9 mouse cellular contexts compared by ENCODE assay signal in genomic region chr17:37044651-37045244, GRCm38 (mm10). TPM values are rescaled to one million over a fixed set of nuclear protein-coding genes. Genes with fewer than 3 reads are reported as not detected.
DNase-seq lines count a peak whose midpoint lies in the region; ATAC-seq and TF ChIP-seq lines count a peak whose summit lies in the region.
"Had no signal": no experiment of that assay in that cellular context is flagged by ENCODE, and none has a peak within 500 bp of the region (broad histone marks: within the 10 kb centered on the region; RNA-seq: fewer than 3 reads in every experiment).

No protein-coding gene starts in this region.

- H3K9me3 ChIP-seq in lung, embryonic 14.5 days (ENCODE audit: low read depth, low read length), result no peaks in the 10 kb centered on the region
- no peaks in the 10 kb centered on the region for H3K9me3 ChIP-seq in forebrain, embryonic 16.5 days (ENCODE audit: control insufficient read depth, low read length)
- H3K9me3 ChIP-seq in liver, postnatal 0 days (ENCODE audit: low read length), result no peaks in the 10 kb centered on the region
- no peaks in the 10 kb centered on the region for H3K9me3 ChIP-seq in stomach, embryonic 14.5 days (ENCODE audit: control insufficient read depth, low read depth, low read length)

- H3K4me1 ChIP-seq in lung, embryonic 14.5 days (ENCODE audit: insufficient read depth), result 0 out of 2 replicates have a peak, but pooled peaks cover 6% of the 10 kb centered on the region
- H3K4me1 ChIP-seq in lung, adult 2 months (ENCODE audit: control insufficient read depth, insufficient read depth, low read length), result peaks cover 8% of the 10 kb centered on the region; the same call in 1 of the 2 replicates
- peaks cover 28% of the 10 kb centered on the region for H3K4me1 ChIP-seq in forebrain, embryonic 16.5 days (replicated peaks; ENCODE audit: control insufficient read depth, insufficient read depth, low read length)
- peaks cover 6% of the 10 kb centered on the region for H3K4me1 ChIP-seq in liver, postnatal 0 days (ENCODE audit: insufficient read depth)
- H3K4me1 ChIP-seq in stomach, embryonic 14.5 days (ENCODE audit: control insufficient read depth, insufficient read depth, low read length), result peaks cover 12% of the 10 kb centered on the region

- no peaks in the 10 kb centered on the region; the same call in 1 of the 2 replicates for H3K27me3 ChIP-seq in lung, embryonic 14.5 days (ENCODE audit: insufficient read depth, low read length)
- no peaks in the 10 kb centered on the region for H3K27me3 ChIP-seq in forebrain, embryonic 16.5 days (replicated peaks; ENCODE audit: control insufficient read depth, insufficient read depth, low read length)
- H3K27me3 ChIP-seq in liver, postnatal 0 days (ENCODE audit: insufficient read depth, low read length), result peaks cover 43% of the 10 kb centered on the region
- no peaks in the 10 kb centered on the region for H3K27me3 ChIP-seq in stomach, embryonic 14.5 days (ENCODE audit: control insufficient read depth, insufficient read depth, low read length)

- no peak overlapping the region for H3K27ac ChIP-seq in lung, embryonic 14.5 days (ENCODE audit: low read depth)
- H3K27ac ChIP-seq in forebrain, embryonic 16.5 days (ENCODE audit: low read length), result peak overlapping the region; percentile 94
- peak overlapping the region; percentile 55; the same call in 1 of the 2 replicates for H3K27ac ChIP-seq in liver, postnatal 0 days (ENCODE audit: low read depth)
- H3K27ac ChIP-seq in stomach, embryonic 14.5 days (ENCODE audit: low read length), result no peak overlapping the region

- ATAC-seq in lung, embryonic 14.5 days (ENCODE audit: insufficient read depth), result no peak
- ATAC-seq in forebrain, embryonic 16.5 days, result no peak
- ATAC-seq in liver, postnatal 0 days, result peak; percentile 35
- ATAC-seq in stomach, embryonic 14.5 days (ENCODE audit: insufficient number of reproducible peaks, insufficient read depth, low FRiP score, low read depth), result no peak

- 60% methylated on average over 7 of the region's 7 CpGs for WGBS in lung, embryonic 14.5 days
- 43% methylated on average over 7 of the region's 7 CpGs for WGBS in lung, adult 2 months
- 70% methylated on average over 7 of the region's 7 CpGs for WGBS in forebrain, embryonic 16.5 days
- 38% methylated on average over 7 of the region's 7 CpGs for WGBS in liver, postnatal 0 days (ENCODE audit: insufficient replicate concordance)
- 57% methylated on average over 7 of the region's 7 CpGs for WGBS in stomach, embryonic 14.5 days

- no peak for TF ChIP-seq CTCF in lung, embryonic 14.5 days (IDR thresholded peaks at IDR 0.05; ENCODE audit: low read depth)
- TF ChIP-seq CTCF in lung, adult 2 months (IDR thresholded peaks at IDR 0.05; ENCODE audit: insufficient read depth, low read length), result no peak
- TF ChIP-seq CTCF in liver, postnatal 0 days (IDR thresholded peaks at IDR 0.05; ENCODE audit: low read depth), result no peak

- peak overlapping the region; percentile 79 for H3K4me3 ChIP-seq in lung, embryonic 14.5 days (ENCODE audit: low read depth, low read length)
- H3K4me3 ChIP-seq in lung, adult 2 months (replicated peaks; ENCODE audit: extremely low read depth, low read depth, low read length), result no peak overlapping the region
- H3K4me3 ChIP-seq in forebrain, embryonic 16.5 days (replicated peaks; ENCODE audit: low read length), result peak overlapping the region; percentile 89
- 0 out of 2 replicates have a peak overlapping the region, but pooled peaks have one; percentile 9 for H3K4me3 ChIP-seq in liver, postnatal 0 days (ENCODE audit: low read depth, low read length)
- H3K4me3 ChIP-seq in stomach, embryonic 14.5 days (ENCODE audit: low read depth, low read length), result 0 out of 2 replicates have a peak overlapping the region, but pooled peaks have one; percentile 79

- no peak for TF ChIP-seq POLR2A in lung, adult 2 months (IDR thresholded peaks at IDR 0.05; ENCODE audit: borderline replicate concordance, extremely low read depth, low read depth, low read length)

- peak overlapping the region; percentile 86 for H3K4me2 ChIP-seq in lung, embryonic 14.5 days
- H3K4me2 ChIP-seq in forebrain, embryonic 16.5 days (ENCODE audit: low read length), result peak overlapping the region; percentile 81
- peak overlapping the region; percentile 90 for H3K4me2 ChIP-seq in liver, postnatal 0 days (ENCODE audit: low read depth, low read length)
- peak overlapping the region; percentile 88 for H3K4me2 ChIP-seq in stomach, embryonic 14.5 days (replicated peaks; ENCODE audit: low read depth, low read length)

- TF ChIP-seq EP300 in liver, postnatal 0 days (IDR thresholded peaks at IDR 0.05; ENCODE audit: low read depth), result no peak

- H3K36me3 ChIP-seq in lung, embryonic 14.5 days (ENCODE audit: insufficient read depth), result no peaks in the 10 kb centered on the region
- no peaks in the 10 kb centered on the region for H3K36me3 ChIP-seq in forebrain, embryonic 16.5 days (ENCODE audit: control insufficient read depth, insufficient read depth)
- H3K36me3 ChIP-seq in liver, postnatal 0 days (replicated peaks; ENCODE audit: insufficient read depth, low read length), result no peaks in the 10 kb centered on the region
- no peaks in the 10 kb centered on the region for H3K36me3 ChIP-seq in stomach, embryonic 14.5 days (ENCODE audit: control insufficient read depth, insufficient read depth, low read length)

- H3K9ac ChIP-seq in lung, embryonic 14.5 days, result 0 out of 2 replicates have a peak overlapping the region, but pooled peaks have one; percentile 87
- H3K9ac ChIP-seq in forebrain, embryonic 16.5 days (replicated peaks; ENCODE audit: low read depth, low read length), result peak overlapping the region; percentile 98
- no peak overlapping the region for H3K9ac ChIP-seq in liver, postnatal 0 days (replicated peaks)
- no peak overlapping the region for H3K9ac ChIP-seq in stomach, embryonic 14.5 days (replicated peaks; ENCODE audit: low read depth, low read length)

- no peak for DNase-seq in lung, embryonic 14.5 days
- DNase-seq in lung, adult 2 months, result no peak
- DNase-seq in liver, postnatal 0 days, result no peak
- DNase-seq in cerebellum, adult 8-10 months, result no peak
- DNase-seq in right cerebral cortex, postnatal 36 days (ENCODE audit: low spot score in 2 of 2), result no peak
- no peak for DNase-seq in adrenal gland, postnatal 4 days (ENCODE audit: low spot score in 2 of 2)

RNA-seq across cellular contexts. Expression of gene Gabbr1, which starts 1.0 kb away (rescaled TPM):
- polyA plus RNA-seq in lung, embryonic 14.5 days (2014; fragmentation: Nextera tagmentation; extraction: Ambion mirVana), result 7.0 and 8.8 TPM in 2 replicates
- 38.0 and 46.1 TPM in 2 replicates for polyA plus RNA-seq in lung, adult 2 months (2012; rRNA removed)
- polyA plus RNA-seq in forebrain, embryonic 16.5 days (2015; fragmentation: Nextera tagmentation; extraction: Ambion mirVana), result 46.0 and 58.6 TPM in 2 replicates
- polyA plus RNA-seq in liver, postnatal 0 days (2015; fragmentation: Nextera tagmentation; extraction: Ambion mirVana), result 0.41 and 0.46 TPM in 2 replicates
- 14.2 and 15.8 TPM in 2 replicates for polyA plus RNA-seq in stomach, embryonic 14.5 days (2014; fragmentation: Nextera tagmentation; extraction: Ambion mirVana)
- 10 to 100 TPM; 68.2 TPM for total RNA-seq in adrenal gland, postnatal 4 days (2021)

RNA-seq across cellular contexts. Expression of gene Mog, which starts 21.6 kb away (rescaled TPM):
- 0.11 and 0.13 TPM in 2 replicates for polyA plus RNA-seq in lung, embryonic 14.5 days (2014; fragmentation: Nextera tagmentation; extraction: Ambion mirVana)
- polyA plus RNA-seq in lung, adult 2 months (2012; rRNA removed), result not detected in 2 replicates
- 1.9 and 2.9 TPM in 2 replicates for polyA plus RNA-seq in forebrain, embryonic 16.5 days (2015; fragmentation: Nextera tagmentation; extraction: Ambion mirVana)
- not detected in 2 replicates for polyA plus RNA-seq in liver, postnatal 0 days (2015; fragmentation: Nextera tagmentation; extraction: Ambion mirVana)
- 0.19 and 0.20 TPM in 2 replicates for polyA plus RNA-seq in stomach, embryonic 14.5 days (2014; fragmentation: Nextera tagmentation; extraction: Ambion mirVana)
- not detected for total RNA-seq in adrenal gland, postnatal 4 days (2021)

RNA-seq across cellular contexts. Expression of gene Olfr90, which starts 43.6 kb away (rescaled TPM):
- 0.34 TPM in 1 of 2 replicates, not detected in the other for polyA plus RNA-seq in lung, embryonic 14.5 days (2014; fragmentation: Nextera tagmentation; extraction: Ambion mirVana)
- not detected in 2 replicates for polyA plus RNA-seq in lung, adult 2 months (2012; rRNA removed)
- not detected in 2 replicates for polyA plus RNA-seq in forebrain, embryonic 16.5 days (2015; fragmentation: Nextera tagmentation; extraction: Ambion mirVana)
- polyA plus RNA-seq in liver, postnatal 0 days (2015; fragmentation: Nextera tagmentation; extraction: Ambion mirVana), result not detected in 2 replicates
- not detected in 2 replicates for polyA plus RNA-seq in stomach, embryonic 14.5 days (2014; fragmentation: Nextera tagmentation; extraction: Ambion mirVana)
- under 1 TPM in 1 of 2 experiments, not detected in 1; 0.14 TPM for total RNA-seq in adrenal gland, postnatal 4 days (2021)
- total RNA-seq: left cerebral cortex, postnatal 10 days had no signal

RNA-seq across cellular contexts. Expression of gene Zfp57, which starts 43.8 kb away (rescaled TPM):
- 77.5 and 80.7 TPM in 2 replicates for polyA plus RNA-seq in lung, embryonic 14.5 days (2014; fragmentation: Nextera tagmentation; extraction: Ambion mirVana)
- 12.8 and 21.6 TPM in 2 replicates for polyA plus RNA-seq in lung, adult 2 months (2012; rRNA removed)
- polyA plus RNA-seq in forebrain, embryonic 16.5 days (2015; fragmentation: Nextera tagmentation; extraction: Ambion mirVana), result 351 and 383 TPM in 2 replicates
- polyA plus RNA-seq in liver, postnatal 0 days (2015; fragmentation: Nextera tagmentation; extraction: Ambion mirVana), result 1.4 and 2.3 TPM in 2 replicates
- 77.8 and 82.1 TPM in 2 replicates for polyA plus RNA-seq in stomach, embryonic 14.5 days (2014; fragmentation: Nextera tagmentation; extraction: Ambion mirVana)
- total RNA-seq in adrenal gland, postnatal 4 days (2021), result 10 to 100 TPM; 12.7 to 18.0 TPM

RNA-seq across cellular contexts. Expression of gene Olfr91, which starts 53.3 kb away (rescaled TPM):
- 0.07 TPM in 1 of 2 replicates, not detected in the other for polyA plus RNA-seq in lung, embryonic 14.5 days (2014; fragmentation: Nextera tagmentation; extraction: Ambion mirVana)
- not detected in 2 replicates for polyA plus RNA-seq in lung, adult 2 months (2012; rRNA removed)
- not detected in 2 replicates for polyA plus RNA-seq in forebrain, embryonic 16.5 days (2015; fragmentation: Nextera tagmentation; extraction: Ambion mirVana)
- not detected in 2 replicates for polyA plus RNA-seq in liver, postnatal 0 days (2015; fragmentation: Nextera tagmentation; extraction: Ambion mirVana)
- not detected in 2 replicates for polyA plus RNA-seq in stomach, embryonic 14.5 days (2014; fragmentation: Nextera tagmentation; extraction: Ambion mirVana)
- total RNA-seq in adrenal gland, postnatal 4 days (2021), result not detected
- total RNA-seq: left cerebral cortex, postnatal 10 days had no signal

Comparison
In these comparisons a context has a peak if more than half of its experiments do, and no peak if none do; other contexts are left out.
1. H3K27ac ChIP-seq: peak in forebrain, embryonic 16.5 days (single experiment) and liver, postnatal 0 days (single experiment); none in lung, embryonic 14.5 days (single experiment) and stomach, embryonic 14.5 days (single experiment).
2. H3K9ac ChIP-seq: peak in lung, embryonic 14.5 days (single experiment) and forebrain, embryonic 16.5 days (single experiment); none in liver, postnatal 0 days (single experiment) and stomach, embryonic 14.5 days (single experiment).
3. Peak in every context shown above with its lines, with median percentiles within 50 percentile points of each other: H3K4me2 ChIP-seq.